Mouse (Mus musculus) stomach, postnatal 0 days (tissue): Measurements from ENCODE around the gene Tigar.

ENCODE experiments used
- CTCF ChIP-seq: IDR thresholded peaks from 2 replicates; pipeline ENCODE4 v1.5.1; 2016; ENCODE audit warnings: antibody characterized with exemption, low read depth, mild to moderate bottlenecking, moderate library complexity
- EP300 ChIP-seq: optimal IDR thresholded peaks from 2 replicates; pipeline ENCODE3; 2016; ENCODE audit warnings: antibody characterized with exemption

DNA sequence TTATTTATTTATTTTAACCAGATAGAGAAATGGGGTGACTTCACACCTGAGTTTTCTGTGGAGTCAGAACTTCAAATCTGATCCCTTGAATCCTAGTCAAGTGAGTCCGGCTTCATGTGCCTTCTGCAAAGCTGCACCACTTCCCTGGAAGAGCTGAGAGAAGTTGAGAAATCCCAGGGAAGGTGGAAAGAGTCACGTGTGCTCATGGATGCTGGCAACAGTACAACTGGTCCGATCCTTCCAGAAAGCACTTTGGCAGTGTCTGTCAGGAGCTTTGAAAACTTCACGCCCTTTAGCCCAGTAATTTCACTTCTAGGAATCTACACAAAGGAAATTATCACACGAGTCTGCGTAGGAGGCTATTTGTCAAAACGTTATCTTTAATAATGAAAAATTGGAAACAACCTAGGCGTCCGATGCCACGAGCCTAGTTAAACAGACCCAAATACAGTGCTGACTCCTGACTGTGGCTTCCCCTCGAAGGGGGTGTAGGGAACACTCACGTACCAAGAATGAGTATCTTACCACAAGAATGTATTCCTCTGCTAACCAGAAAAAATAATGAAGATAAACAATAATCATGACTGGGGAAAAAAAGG lies 52.3 kb downstream of the Tigar start:
- no peak for TF ChIP-seq EP300
- no peak for TF ChIP-seq CTCF
